9 mouse cellular contexts compared by ENCODE assay signal in the genomic region with DNA sequence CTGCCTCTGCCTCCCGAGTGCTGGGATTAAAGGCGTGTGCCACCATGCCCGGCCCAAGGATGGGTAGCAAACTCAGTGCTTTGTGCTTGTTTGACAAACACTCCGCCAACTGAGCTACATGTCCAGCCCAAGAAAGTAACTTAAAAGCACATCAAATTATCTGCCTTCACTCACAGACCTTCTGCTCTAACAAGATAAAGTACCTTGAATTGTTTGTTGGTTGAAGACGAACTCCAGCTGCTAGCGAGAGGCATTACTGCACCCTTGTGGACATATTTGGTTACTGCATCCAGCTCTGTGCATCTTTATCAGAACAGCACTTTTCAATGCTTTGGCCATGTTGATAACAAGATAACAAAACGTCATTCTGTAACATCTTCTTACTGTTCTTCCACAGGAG. TPM values are rescaled to one million over a fixed set of nuclear protein-coding genes. Genes with fewer than 3 reads are reported as not detected.
A peak's percentile ranks its signal among the peaks of the same experiment; 100 is the strongest.
DNase-seq lines count a peak whose midpoint lies in the region; ATAC-seq lines count a peak whose summit lies in the region.
"Had no signal": no experiment of that assay in that cellular context is flagged by ENCODE, and none has a peak within 500 bp of the region (broad histone marks: within the 10 kb centered on the region; RNA-seq: fewer than 3 reads in every experiment).

No protein-coding gene starts in this region.

- H3K4me2 ChIP-seq in embryonic facial prominence, embryonic 11.5 days (ENCODE audit: low read depth, low read length) = no peak overlapping the region
- peak overlapping the region; percentile 47 for H3K4me2 ChIP-seq in liver, embryonic 12.5 days
- H3K4me2 ChIP-seq: heart, embryonic 15.5 days had no signal

- H3K36me3 ChIP-seq in embryonic facial prominence, embryonic 11.5 days (replicated peaks; ENCODE audit: control insufficient read depth, insufficient read depth, low read depth, low read length) = no peaks in the 10 kb centered on the region
- H3K36me3 ChIP-seq in liver, embryonic 12.5 days = no peaks in the 10 kb centered on the region
- H3K36me3 ChIP-seq: heart, embryonic 15.5 days had no signal

- H3K9me3 ChIP-seq in embryonic facial prominence, embryonic 11.5 days (replicated peaks; ENCODE audit: control insufficient read depth, low read length) = no peaks in the 10 kb centered on the region
- H3K9me3 ChIP-seq in liver, embryonic 12.5 days (replicated peaks) = no peaks in the 10 kb centered on the region
- H3K9me3 ChIP-seq: heart, embryonic 15.5 days had no signal

- H3K4me1 ChIP-seq in embryonic facial prominence, embryonic 11.5 days (ENCODE audit: control insufficient read depth, insufficient read depth, low read length) = no peaks in the 10 kb centered on the region
- H3K4me1 ChIP-seq in liver, embryonic 12.5 days = peaks cover 30% of the 10 kb centered on the region
- H3K4me1 ChIP-seq: heart, embryonic 15.5 days had no signal

- H3K27me3 ChIP-seq in embryonic facial prominence, embryonic 11.5 days (ENCODE audit: control insufficient read depth, insufficient read depth, low read length) = no peaks in the 10 kb centered on the region
- no peaks in the 10 kb centered on the region; the same call in 1 of the 2 replicates for H3K27me3 ChIP-seq in liver, embryonic 12.5 days (replicated peaks)
- H3K27me3 ChIP-seq: heart, embryonic 15.5 days had no signal

- H3K9ac ChIP-seq in embryonic facial prominence, embryonic 11.5 days (replicated peaks; ENCODE audit: low read length) = no peak overlapping the region
- H3K9ac ChIP-seq in liver, embryonic 12.5 days = no peak overlapping the region
- H3K9ac ChIP-seq: heart, embryonic 15.5 days had no signal

- WGBS in embryonic facial prominence, embryonic 11.5 days = 55% methylated on average over 7 of the region's 7 CpGs
- WGBS in liver, embryonic 12.5 days (ENCODE audit: insufficient replicate concordance) = 18% methylated on average over 7 of the region's 7 CpGs

- no peak for ATAC-seq in embryonic facial prominence, embryonic 11.5 days (replicated peaks; ENCODE audit: insufficient number of reproducible peaks, low FRiP score, low TSS enrichment, low read depth)
- peak; percentile 83 for ATAC-seq in liver, embryonic 12.5 days
- no peak for ATAC-seq in activated CD4-positive, CD25-positive, alpha-beta regulatory T cell, adult 4 months

- no peak overlapping the region for H3K4me3 ChIP-seq in embryonic facial prominence, embryonic 11.5 days (ENCODE audit: low read depth, low read length)
- no peak overlapping the region for H3K4me3 ChIP-seq in liver, embryonic 12.5 days
- H3K4me3 ChIP-seq: heart, embryonic 15.5 days had no signal

- peak; percentile 54 for DNase-seq in ovary, postnatal 14 days (ENCODE audit: low spot score)
- no peak for DNase-seq in ovary, postnatal 36 days (ENCODE audit: low spot score)
- DNase-seq in adrenal gland, adult 2 months = peak; percentile 36
- peak; percentile 79 for DNase-seq in embryonic facial prominence, embryonic 11.5 days (ENCODE audit: low spot score)
- DNase-seq in induced T-regulatory cell, adult 2 months (ENCODE audit: low read depth) = peak; percentile 84
- peak; percentile 76 to 79 for DNase-seq in right cerebral cortex, adult 2 months (ENCODE audit: low spot score in 2 of 2)

- no peak overlapping the region for H3K27ac ChIP-seq in embryonic facial prominence, embryonic 11.5 days (replicated peaks; ENCODE audit: low read depth, low read length)
- peak overlapping the region; percentile 81 for H3K27ac ChIP-seq in liver, embryonic 12.5 days
- H3K27ac ChIP-seq: heart, embryonic 15.5 days had no signal

RNA-seq across cellular contexts. Expression of a gene that starts 21.9 kb away (rescaled TPM):
- total RNA-seq in adrenal gland, adult 2 months (2021) = 10 to 100 TPM; 52.4 to 81.2 TPM
- 104 and 123 TPM in 2 replicates for polyA plus RNA-seq in adrenal gland, adult 2 months (2012; rRNA removed)
- polyA plus RNA-seq in embryonic facial prominence, embryonic 11.5 days (2014; fragmentation: Nextera tagmentation; extraction: Ambion mirVana) = 30.7 and 32.6 TPM in 2 replicates
- 7.1 and 8.9 TPM in 2 replicates for polyA plus RNA-seq in liver, embryonic 12.5 days (2016; fragmentation: Nextera tagmentation; extraction: Ambion mirVana)
- polyA plus RNA-seq in activated CD4-positive, CD25-positive, alpha-beta regulatory T cell, adult 4 months (2017; shearing (Covaris generic)) = 10 to 100 TPM; 17.3 to 18.0 TPM

RNA-seq across cellular contexts. Expression of a gene that starts 22.3 kb away (rescaled TPM):
- 1 to 10 TPM; 2.9 to 5.7 TPM for total RNA-seq in adrenal gland, adult 2 months (2021)
- 17.4 and 19.0 TPM in 2 replicates for polyA plus RNA-seq in adrenal gland, adult 2 months (2012; rRNA removed)
- 4.1 and 5.5 TPM in 2 replicates for polyA plus RNA-seq in embryonic facial prominence, embryonic 11.5 days (2014; fragmentation: Nextera tagmentation; extraction: Ambion mirVana)
- 0.26 and 0.43 TPM in 2 replicates for polyA plus RNA-seq in liver, embryonic 12.5 days (2016; fragmentation: Nextera tagmentation; extraction: Ambion mirVana)
- under 1 TPM in 1 of 2 experiments, not detected in 1; 0.34 TPM for polyA plus RNA-seq in activated CD4-positive, CD25-positive, alpha-beta regulatory T cell, adult 4 months (2017; shearing (Covaris generic))
